Mouse (Mus musculus) ES-Bruce4 (cell line): ENCODE results near the gene Ppm1a.

ENCODE experiments used
- CTCF ChIP-seq: IDR thresholded peaks from one replicate; pipeline ENCODE4 v1.8.1; 2011; ENCODE audit warnings: low read depth, low read length
- EP300 ChIP-seq: IDR thresholded peaks from 2 replicates; pipeline ENCODE4 v1.6.1; 2011; ENCODE audit warnings: low read depth, low read length; ENCODE audit not compliant: insufficient read depth
- POLR2A ChIP-seq: IDR thresholded peaks from one replicate; pipeline ENCODE4 v1.8.1; 2011; ENCODE audit warnings: low read length; ENCODE audit not compliant: insufficient read depth

GRCm38 (mm10) chr12:72719046-72719445 is 38.2 kb upstream of the Ppm1a start:
- no peak for TF ChIP-seq CTCF
- no peak for TF ChIP-seq EP300
- TF ChIP-seq POLR2A, result no peak
